Mouse (Mus musculus): ENCODE data around the gene Calhm1.

The Calhm1 gene

GRCm38 (mm10) chr19:47144154-47144553, at the start of gene Calhm1:
Calhm1 (minus strand) TSS chr19:47144254.
- DNase-seq (ENCODE audit: low spot score in 2 of 2): no peak

- no peak for DNase-seq (ENCODE audit: low spot score in 2 of 2)
These were observed 48.1 kb upstream of the Calhm1 start for GRCm38 (mm10) chr19:47192158-47192557.

GRCm38 (mm10) chr19:47188515-47189128, 44.6 kb upstream of the Calhm1 start:
- DNase-seq (ENCODE audit: low spot score in 2 of 2): no peak

- DNase-seq (ENCODE audit: low spot score in 2 of 2): no peak
These were observed 42.6 kb upstream of the Calhm1 start for GRCm38 (mm10) chr19:47186514-47187275.

- DNase-seq (ENCODE audit: low spot score in 2 of 2): no peak
These were observed 40.7 kb upstream of the Calhm1 start for GRCm38 (mm10) chr19:47184736-47185135.

- DNase-seq (ENCODE audit: low spot score in 2 of 2): no peak
These were observed 40.2 kb upstream of the Calhm1 start for GRCm38 (mm10) chr19:47184221-47184620.

- no peak for DNase-seq (ENCODE audit: low spot score in 2 of 2)
These were observed 36.0 kb upstream of the Calhm1 start for GRCm38 (mm10) chr19:47180011-47180410.

GRCm38 (mm10) chr19:47179272-47179809, 35.3 kb upstream of the Calhm1 start:
- DNase-seq (ENCODE audit: low spot score in 2 of 2): no peak

- DNase-seq (ENCODE audit: low spot score in 2 of 2): no peak
These were observed 34.6 kb upstream of the Calhm1 start, which contains the start of gene Neurl1a for GRCm38 (mm10) chr19:47178431-47179271. Neurl1a (plus strand) TSS chr19:47178820.

- no peak for DNase-seq (ENCODE audit: low spot score in 2 of 2)
These were observed 33.9 kb upstream of the Calhm1 start for GRCm38 (mm10) chr19:47178001-47178400.

GRCm38 (mm10) chr19:47176916-47177505, 33.0 kb upstream of the Calhm1 start:
- no peak for DNase-seq (ENCODE audit: low spot score in 2 of 2)

GRCm38 (mm10) chr19:47175472-47175871, 31.4 kb upstream of the Calhm1 start:
- DNase-seq (ENCODE audit: low spot score in 2 of 2): no peak

- DNase-seq (ENCODE audit: low spot score in 2 of 2): peak in 1 of 2 experiments; percentile 22
These were observed 30.5 kb upstream of the Calhm1 start for GRCm38 (mm10) chr19:47174515-47174914.

- peak; percentile 71 to 75 for DNase-seq (ENCODE audit: low spot score in 2 of 2)
These were observed 24.8 kb upstream of the Calhm1 start for GRCm38 (mm10) chr19:47168793-47169412.

GRCm38 (mm10) chr19:47168223-47168622, 24.2 kb upstream of the Calhm1 start:
- peak; percentile 31 to 55 for DNase-seq (ENCODE audit: low spot score in 2 of 2)

GRCm38 (mm10) chr19:47167617-47168214, 23.7 kb upstream of the Calhm1 start:
- no peak for DNase-seq (ENCODE audit: low spot score in 2 of 2)

GRCm38 (mm10) chr19:47166758-47167157, 22.7 kb upstream of the Calhm1 start:
- DNase-seq (ENCODE audit: low spot score in 2 of 2): no peak

GRCm38 (mm10) chr19:47163176-47163744, 19.2 kb upstream of the Calhm1 start:
- no peak for DNase-seq (ENCODE audit: low spot score in 2 of 2)

GRCm38 (mm10) chr19:47161669-47162068, 17.6 kb upstream of the Calhm1 start:
- DNase-seq (ENCODE audit: low spot score in 2 of 2): no peak

GRCm38 (mm10) chr19:47157664-47158063, 13.6 kb upstream of the Calhm1 start, which contains the start of gene Calhm3:
Calhm3 (minus strand) TSS chr19:47157764.
- DNase-seq (ENCODE audit: low spot score in 2 of 2): no peak

Data from spleen, postnatal 36 days (tissue).